Mouse (Mus musculus): ENCODE measurements around the gene Gm5965.
"Not testable (repeated sequence)": the region's sequence is repeated elsewhere in the genome, so short reads cannot be mapped to it uniquely, and the experiment has no call there.

Gene Gm5965

GRCm38 (mm10) chr16:88777596-88777995 is at the start of gene Gm5965:
TSS of gene Gm5965 (plus strand) at chr16:88777896.
- DNase-seq, result no peak

GRCm38 (mm10) chr16:88728812-88729275 is 48.9 kb upstream of the Gm5965 start, which contains the start of gene Krtap13-1:
TSS of gene Krtap13-1 (plus strand) at chr16:88728862.
- DNase-seq, result no peak

- DNase-seq, result no peak
These were observed 42.3 kb upstream of the Gm5965 start for GRCm38 (mm10) chr16:88735391-88735790.

- DNase-seq, result no peak
These were observed 32.9 kb upstream of the Gm5965 start for GRCm38 (mm10) chr16:88744750-88745340.

- no peak for DNase-seq
These were observed 29.8 kb upstream of the Gm5965 start for GRCm38 (mm10) chr16:88747943-88748342.

- not testable (repeated sequence) for DNase-seq
These were observed 26.2 kb upstream of the Gm5965 start, which contains the start of gene Krtap13 for GRCm38 (mm10) chr16:88751535-88751934. TSS of gene Krtap13 (minus strand) at chr16:88751635.

GRCm38 (mm10) chr16:88758547-88758946 is 19.1 kb upstream of the Gm5965 start, which contains the start of gene 2310034C09Rik:
TSS of gene 2310034C09Rik (plus strand) at chr16:88758847.
- not testable (repeated sequence) for DNase-seq

GRCm38 (mm10) chr16:88774106-88774505 is 3.6 kb upstream of the Gm5965 start, which contains the start of gene 2310057N15Rik:
TSS of gene 2310057N15Rik (minus strand) at chr16:88774206.
- no peak for DNase-seq

- no peak for DNase-seq
These were observed 9.1 kb downstream of the Gm5965 start for GRCm38 (mm10) chr16:88786786-88787185.

- DNase-seq, result no peak
These were observed 34.1 kb downstream of the Gm5965 start, which contains the start of gene Gm20741 for GRCm38 (mm10) chr16:88811827-88812226. TSS of gene Gm20741 (minus strand) at chr16:88812220.

- no peak for DNase-seq
These were observed 42.4 kb downstream of the Gm5965 start, which contains the start of gene Krtap15 for GRCm38 (mm10) chr16:88820066-88820465. TSS of gene Krtap15 (plus strand) at chr16:88820215.

GRCm38 (mm10) chr16:88823736-88824135 is 46.0 kb downstream of the Gm5965 start:
- DNase-seq, result peak; percentile 50

- no peak for DNase-seq
These were observed 48.5 kb downstream of the Gm5965 start, which contains the start of gene Krtap14 for GRCm38 (mm10) chr16:88826095-88826652. TSS of gene Krtap14 (minus strand) at chr16:88826145.

- no peak for DNase-seq
These were observed 49.3 kb downstream of the Gm5965 start for GRCm38 (mm10) chr16:88826978-88827377.

Measured in kidney, adult 9 months (tissue).